ENCODE assay signal across 20 mouse cellular contexts in the genomic region with DNA sequence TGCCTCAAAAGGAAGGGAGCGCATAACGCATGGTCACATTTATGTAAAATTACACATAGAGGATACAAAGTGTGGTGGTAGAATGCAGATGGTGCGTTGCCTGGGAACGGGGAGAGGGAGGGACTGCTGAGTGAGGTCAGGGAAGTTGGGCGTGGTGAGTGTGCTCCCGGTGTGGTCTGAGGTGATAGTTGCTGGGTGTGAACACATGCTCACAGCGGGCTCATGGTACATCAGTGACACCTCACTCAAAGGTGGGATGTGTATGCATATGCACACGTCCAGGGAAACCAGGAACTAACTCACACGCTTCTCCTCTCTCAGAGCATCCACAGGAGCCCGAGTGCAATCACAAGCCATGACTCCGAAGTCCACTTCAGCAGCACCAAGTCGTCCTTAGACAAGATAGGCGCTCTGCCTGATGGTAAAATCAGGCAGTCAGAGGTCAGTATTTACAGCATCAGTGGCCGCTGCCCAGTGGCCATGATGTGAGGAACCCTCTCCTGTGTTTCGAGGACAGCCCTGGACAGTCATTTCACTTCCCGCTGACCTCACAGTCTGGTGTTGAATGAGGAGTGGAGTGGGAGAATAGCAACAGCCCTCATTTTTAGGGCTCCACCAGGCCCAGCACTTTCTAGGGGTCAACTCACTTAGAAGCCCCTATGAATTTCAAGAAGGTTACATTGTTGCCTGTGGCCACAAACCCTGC. TPM values are rescaled to one million over a fixed set of nuclear protein-coding genes. Genes with fewer than 3 reads are reported as not detected.
DNase-seq lines count a peak whose midpoint lies in the region; ATAC-seq and TF ChIP-seq lines count a peak whose summit lies in the region.
"Had no signal": no experiment of that assay in that cellular context is flagged by ENCODE, and none has a peak within 500 bp of the region (broad histone marks: within the 10 kb centered on the region; RNA-seq: fewer than 3 reads in every experiment).

No protein-coding gene starts in this region.

- intact Hi-C loops in left cerebral cortex, adult 2 months (cut with DNase I) = loop anchor here (5.0 kb wide), 1 partner anchor 45 kb away; the partner anchor contains the start of gene Rsph10b

- ATAC-seq in megakaryocyte progenitor cell, adult 5-6 weeks (replicated peaks; ENCODE audit: poor library complexity) = peak; percentile 55
- ATAC-seq: midbrain, embryonic 15.5 days had no signal

- peak; percentile 12 for DNase-seq in brain, adult 2 months (ENCODE audit: low read depth, low spot score)
- peak; percentile 88 for DNase-seq in liver
- no peak for DNase-seq in adrenal gland, adult 8-10 months
- DNase-seq in left cerebral cortex, adult 2 months (ENCODE audit: extremely low spot score in 1 of 2, low spot score in 2 of 2) = no peak
- DNase-seq in embryonic facial prominence, embryonic 10.5 days (ENCODE audit: low spot score) = no peak
- DNase-seq: adrenal gland, postnatal 10 days; cerebellum, postnatal 25 days; kidney, adult 2 months; layer of hippocampus, postnatal 36 days had no signal

- peak overlapping the region; percentile 32; the same call in 1 of the 2 replicates for H3K4me3 ChIP-seq in E14TG2a.4 (replicated peaks; ENCODE audit: low read length)
- H3K4me3 ChIP-seq in left cerebral cortex, adult 2 months = no peak overlapping the region
- H3K4me3 ChIP-seq in embryonic facial prominence, embryonic 10.5 days = no peak overlapping the region
- H3K4me3 ChIP-seq: limb, embryonic 13.5 days; midbrain, embryonic 15.5 days; neural tube, embryonic 13.5 days had no signal

- no peak overlapping the region for H3K27ac ChIP-seq in left cerebral cortex, adult 2 months
- no peak overlapping the region for H3K27ac ChIP-seq in embryonic facial prominence, embryonic 10.5 days (replicated peaks)
- H3K27ac ChIP-seq: limb, embryonic 13.5 days; midbrain, embryonic 15.5 days; neural tube, embryonic 13.5 days had no signal

- no peaks in the 10 kb centered on the region for H3K9me3 ChIP-seq in E14TG2a.4 (ENCODE audit: low read length)
- H3K9me3 ChIP-seq in embryonic facial prominence, embryonic 10.5 days = no peaks in the 10 kb centered on the region
- H3K9me3 ChIP-seq: limb, embryonic 13.5 days; midbrain, embryonic 15.5 days; neural tube, embryonic 13.5 days had no signal

- TF ChIP-seq CTCF in E14TG2a.4 (conservative IDR thresholded peaks at IDR 0.05; ENCODE audit: low read length) = no peak
- TF ChIP-seq CTCF in left cerebral cortex, adult 2 months (IDR thresholded peaks at IDR 0.05) = no peak

- WGBS in embryonic facial prominence, embryonic 10.5 days = 84% methylated on average over 16 of the region's 16 CpGs

- H3K36me3 ChIP-seq in E14TG2a.4 (ENCODE audit: insufficient read depth, low read length) = no peaks in the 10 kb centered on the region
- H3K36me3 ChIP-seq in embryonic facial prominence, embryonic 10.5 days (replicated peaks) = no peaks in the 10 kb centered on the region
- H3K36me3 ChIP-seq: limb, embryonic 13.5 days; midbrain, embryonic 15.5 days; neural tube, embryonic 13.5 days had no signal

- H3K4me1 ChIP-seq in E14TG2a.4 (replicated peaks; ENCODE audit: low read depth, low read length) = peaks cover 25% of the 10 kb centered on the region
- H3K4me1 ChIP-seq in embryonic facial prominence, embryonic 10.5 days = peaks cover 14% of the 10 kb centered on the region
- H3K4me1 ChIP-seq: midbrain, embryonic 15.5 days had no signal

- no peaks in the 10 kb centered on the region for H3K27me3 ChIP-seq in E14TG2a.4 (ENCODE audit: insufficient read depth, low read length)
- no peaks in the 10 kb centered on the region for H3K27me3 ChIP-seq in embryonic facial prominence, embryonic 10.5 days (replicated peaks; ENCODE audit: low read depth, poor library complexity, severe bottlenecking)
- H3K27me3 ChIP-seq: limb, embryonic 13.5 days; midbrain, embryonic 15.5 days; neural tube, embryonic 13.5 days had no signal

RNA-seq across cellular contexts. Expression of gene Ccz1, which starts 37.8 kb away (rescaled TPM):
- 100 and 105 TPM in 2 replicates for total RNA-seq in megakaryocyte progenitor cell, adult 5-6 weeks (2015)
- 120 and 133 TPM in 2 replicates for total RNA-seq in megakaryocyte progenitor cell, adult 5-6 weeks (2017)
- total RNA-seq in adrenal gland, adult 8-10 months (2022) = 10 to 100 TPM; 56.5 to 60.7 (median 60.2) TPM
- 10 to 100 TPM; 40.9 to 43.0 TPM for total RNA-seq in left cerebral cortex, adult 2 months (2021)
- 91.4 and 99.3 TPM in 2 replicates for polyA plus RNA-seq in embryonic facial prominence, embryonic 10.5 days (2016; fragmentation: Nextera tagmentation; extraction: Ambion mirVana)

RNA-seq across cellular contexts. Expression of gene Rsph10b, which starts 44.0 kb away (rescaled TPM):
- 0.32 TPM in 1 of 2 replicates, not detected in the other for total RNA-seq in megakaryocyte progenitor cell, adult 5-6 weeks (2015)
- total RNA-seq in megakaryocyte progenitor cell, adult 5-6 weeks (2017) = not detected in 2 replicates
- 10 to 100 TPM in 1 of 4 experiments, 1 to 10 TPM in 3; 3.2 to 20.5 (median 6.1) TPM for total RNA-seq in adrenal gland, adult 8-10 months (2022)
- 1 to 10 TPM; 4.0 to 6.0 TPM for total RNA-seq in left cerebral cortex, adult 2 months (2021)
- polyA plus RNA-seq in embryonic facial prominence, embryonic 10.5 days (2016; fragmentation: Nextera tagmentation; extraction: Ambion mirVana) = 0.44 and 1.2 TPM in 2 replicates
- total RNA-seq: hematopoietic stem cell, adult 5-6 weeks had no signal

RNA-seq across cellular contexts. Expression of gene Gm42421, which starts 48.9 kb away (rescaled TPM):
- total RNA-seq in megakaryocyte progenitor cell, adult 5-6 weeks (2015) = 1.2 and 1.5 TPM in 2 replicates
- total RNA-seq in megakaryocyte progenitor cell, adult 5-6 weeks (2017) = 0.64 TPM in 1 of 2 replicates, not detected in the other
- total RNA-seq in adrenal gland, adult 8-10 months (2022) = under 1 TPM in 2 of 4 experiments, not detected in 2; 0.94 to 0.95 TPM
- 1 to 10 TPM in 1 of 2 experiments, not detected in 1; 2.9 TPM for total RNA-seq in left cerebral cortex, adult 2 months (2021)
- polyA plus RNA-seq in embryonic facial prominence, embryonic 10.5 days (2016; fragmentation: Nextera tagmentation; extraction: Ambion mirVana) = 0.85 and 1.0 TPM in 2 replicates
- total RNA-seq: adrenal gland, postnatal 10 days; gastrocnemius, adult 18-20 months; hematopoietic stem cell, adult 5-6 weeks had no signal
- polyA plus RNA-seq: kidney, adult 2 months; large intestine, adult 2 months; spleen, adult 2 months had no signal

RNA-seq across cellular contexts. Expression of gene Ocm, which starts 49.6 kb away (rescaled TPM):
- total RNA-seq in megakaryocyte progenitor cell, adult 5-6 weeks (2015) = not detected in 2 replicates
- total RNA-seq in megakaryocyte progenitor cell, adult 5-6 weeks (2017) = not detected in 2 replicates
- not detected for total RNA-seq in adrenal gland, adult 8-10 months (2022)
- 1 to 10 TPM; 1.1 to 2.2 TPM for total RNA-seq in left cerebral cortex, adult 2 months (2021)
- not detected in 2 replicates for polyA plus RNA-seq in embryonic facial prominence, embryonic 10.5 days (2016; fragmentation: Nextera tagmentation; extraction: Ambion mirVana)
- total RNA-seq: adrenal gland, postnatal 10 days; gastrocnemius, adult 18-20 months; hematopoietic stem cell, adult 5-6 weeks; layer of hippocampus, postnatal 36 days had no signal
- polyA plus RNA-seq: embryonic facial prominence, embryonic 11.5 days; forebrain, embryonic 11.5 days; kidney, adult 2 months; limb, embryonic 13.5 days; midbrain, embryonic 15.5 days; neural tube, embryonic 13.5 days; spleen, adult 2 months had no signal

Comparison
In these comparisons a context has a peak if more than half of its experiments do, and no peak if none do; other contexts are left out.
1. DNase-seq: peak in brain, adult 2 months (single experiment) and liver (single experiment); none in adrenal gland, adult 8-10 months (single experiment), left cerebral cortex, adult 2 months (0 of 2) and embryonic facial prominence, embryonic 10.5 days (single experiment).